Comparison of ENCODE assay signal across 9 mouse cellular contexts in genomic region chr1:74892351-74893133, GRCm38 (mm10). TPM values are rescaled to one million over a fixed set of nuclear protein-coding genes. Genes with fewer than 3 reads are reported as not detected.
DNase-seq lines count a peak whose midpoint lies in the region; ATAC-seq and TF ChIP-seq lines count a peak whose summit lies in the region.
"Had no signal": no experiment of that assay in that cellular context is flagged by ENCODE, and none has a peak within 500 bp of the region (broad histone marks: within the 10 kb centered on the region; RNA-seq: fewer than 3 reads in every experiment).

No protein-coding gene starts in this region.

- no peak for DNase-seq in kidney, postnatal 0 days (ENCODE audit: low spot score)
- DNase-seq in kidney, postnatal 10 days = no peak
- no peak for DNase-seq in stomach, postnatal 0 days (ENCODE audit: low spot score)
- DNase-seq in cerebellum, adult 18-20 months = no peak
- no peak for DNase-seq in right cerebral cortex, postnatal 10 days (ENCODE audit: low spot score in 2 of 2)

- no peak for TF ChIP-seq EP300 in stomach, postnatal 0 days (optimal IDR thresholded peaks at IDR 0.05)

- no peaks in the 10 kb centered on the region for H3K36me3 ChIP-seq in kidney, postnatal 0 days (ENCODE audit: insufficient read depth, low read length)
- H3K36me3 ChIP-seq in forebrain, embryonic 16.5 days (ENCODE audit: control insufficient read depth, insufficient read depth) = no peaks in the 10 kb centered on the region
- no peaks in the 10 kb centered on the region for H3K36me3 ChIP-seq in limb, embryonic 15.5 days
- H3K36me3 ChIP-seq in stomach, postnatal 0 days (ENCODE audit: control insufficient read depth, insufficient read depth, low read length) = no peaks in the 10 kb centered on the region
- H3K36me3 ChIP-seq: liver, embryonic 15.5 days had no signal

- H3K27me3 ChIP-seq in kidney, postnatal 0 days (ENCODE audit: insufficient read depth, low read length) = peaks cover 60% of the 10 kb centered on the region
- H3K27me3 ChIP-seq in forebrain, embryonic 16.5 days (replicated peaks; ENCODE audit: control insufficient read depth, insufficient read depth, low read length) = peaks cover 77% of the 10 kb centered on the region
- peaks cover 93% of the 10 kb centered on the region for H3K27me3 ChIP-seq in limb, embryonic 15.5 days
- peaks cover 13% of the 10 kb centered on the region; the same call in 1 of the 2 replicates for H3K27me3 ChIP-seq in stomach, postnatal 0 days (ENCODE audit: control insufficient read depth, insufficient read depth, low read length)

- H3K4me3 ChIP-seq in kidney, postnatal 0 days (replicated peaks; ENCODE audit: low read depth, low read length) = no peak overlapping the region
- H3K4me3 ChIP-seq in forebrain, embryonic 16.5 days (replicated peaks; ENCODE audit: low read length) = peak overlapping the region; percentile 24
- peak overlapping the region; percentile 2; the same call in 1 of the 2 replicates for H3K4me3 ChIP-seq in limb, embryonic 15.5 days
- H3K4me3 ChIP-seq in stomach, postnatal 0 days (ENCODE audit: low read depth, low read length) = no peak overlapping the region
- H3K4me3 ChIP-seq: liver, embryonic 15.5 days had no signal

- WGBS in kidney, postnatal 0 days = 3% methylated on average over 39 of the region's 39 CpGs
- under 1% methylated on average over 39 of the region's 39 CpGs for WGBS in forebrain, embryonic 16.5 days
- 2% methylated on average over 39 of the region's 39 CpGs for WGBS in limb, embryonic 15.5 days
- WGBS in stomach, postnatal 0 days = 3% methylated on average over 39 of the region's 39 CpGs

- H3K9me3 ChIP-seq in kidney, postnatal 0 days (replicated peaks; ENCODE audit: low read length) = no peaks in the 10 kb centered on the region
- H3K9me3 ChIP-seq in forebrain, embryonic 16.5 days (ENCODE audit: control insufficient read depth, low read length) = no peaks in the 10 kb centered on the region
- H3K9me3 ChIP-seq in limb, embryonic 15.5 days = no peaks in the 10 kb centered on the region
- H3K9me3 ChIP-seq in stomach, postnatal 0 days (ENCODE audit: control insufficient read depth, low read length) = no peaks in the 10 kb centered on the region
- H3K9me3 ChIP-seq: liver, embryonic 15.5 days had no signal

- no peak for ATAC-seq in kidney, postnatal 0 days (replicated peaks; ENCODE audit: low FRiP score, low read depth)
- ATAC-seq in forebrain, embryonic 16.5 days = peak; percentile 26
- no peak for ATAC-seq in limb, embryonic 15.5 days (ENCODE audit: insufficient number of reproducible peaks, low FRiP score, low TSS enrichment, low read depth)
- no peak for ATAC-seq in stomach, postnatal 0 days (ENCODE audit: low FRiP score, low TSS enrichment)

- no peak overlapping the region for H3K27ac ChIP-seq in kidney, postnatal 0 days
- no peak overlapping the region for H3K27ac ChIP-seq in forebrain, embryonic 16.5 days (ENCODE audit: low read length)
- H3K27ac ChIP-seq in limb, embryonic 15.5 days = no peak overlapping the region
- no peak overlapping the region for H3K27ac ChIP-seq in stomach, postnatal 0 days (replicated peaks)
- H3K27ac ChIP-seq: liver, embryonic 15.5 days had no signal

- no peak for TF ChIP-seq CTCF in kidney, postnatal 0 days (IDR thresholded peaks at IDR 0.05; ENCODE audit: low read depth)
- TF ChIP-seq CTCF in stomach, postnatal 0 days (IDR thresholded peaks at IDR 0.05; ENCODE audit: low read depth) = no peak

- H3K4me2 ChIP-seq in kidney, postnatal 0 days (ENCODE audit: low read length) = 0 out of 2 replicates have a peak overlapping the region, but pooled peaks have one; percentile 13
- peak overlapping the region; percentile 35 for H3K4me2 ChIP-seq in forebrain, embryonic 16.5 days (ENCODE audit: low read length)
- H3K4me2 ChIP-seq in limb, embryonic 15.5 days = no peak overlapping the region
- peak overlapping the region; percentile 14; the same call in 1 of the 2 replicates for H3K4me2 ChIP-seq in stomach, postnatal 0 days (replicated peaks; ENCODE audit: low read depth)
- H3K4me2 ChIP-seq: liver, embryonic 15.5 days had no signal

- no peak overlapping the region for H3K9ac ChIP-seq in kidney, postnatal 0 days (ENCODE audit: low read depth, low read length)
- no peak overlapping the region for H3K9ac ChIP-seq in forebrain, embryonic 16.5 days (replicated peaks; ENCODE audit: low read depth, low read length)
- H3K9ac ChIP-seq in limb, embryonic 15.5 days = no peak overlapping the region
- H3K9ac ChIP-seq in stomach, postnatal 0 days (ENCODE audit: low read length) = no peak overlapping the region
- H3K9ac ChIP-seq: liver, embryonic 15.5 days had no signal

- no peaks in the 10 kb centered on the region for H3K4me1 ChIP-seq in kidney, postnatal 0 days (replicated peaks; ENCODE audit: insufficient read depth, low read length)
- H3K4me1 ChIP-seq in forebrain, embryonic 16.5 days (replicated peaks; ENCODE audit: control insufficient read depth, insufficient read depth, low read length) = peaks cover 7% of the 10 kb centered on the region
- H3K4me1 ChIP-seq in limb, embryonic 15.5 days = peaks cover 8% of the 10 kb centered on the region; the same call in 1 of the 2 replicates
- no peaks in the 10 kb centered on the region for H3K4me1 ChIP-seq in stomach, postnatal 0 days (replicated peaks; ENCODE audit: control insufficient read depth, insufficient read depth)
- H3K4me1 ChIP-seq: liver, embryonic 15.5 days had no signal

RNA-seq across cellular contexts. Expression of gene Cryba2, which starts 0.4 kb away (rescaled TPM):
- polyA plus RNA-seq in kidney, postnatal 0 days (2015; fragmentation: Nextera tagmentation; extraction: Ambion mirVana) = not detected in 2 replicates
- not detected in 2 replicates for polyA plus RNA-seq in forebrain, embryonic 16.5 days (2015; fragmentation: Nextera tagmentation; extraction: Ambion mirVana)
- polyA plus RNA-seq in limb, embryonic 15.5 days (2015; fragmentation: Nextera tagmentation; extraction: Ambion mirVana) = 0.28 TPM in 1 of 2 replicates, not detected in the other
- 0.50 and 0.93 TPM in 2 replicates for polyA plus RNA-seq in stomach, postnatal 0 days (2015; fragmentation: Nextera tagmentation; extraction: Ambion mirVana)
- polyA plus RNA-seq: liver, embryonic 15.5 days had no signal

RNA-seq across cellular contexts. Expression of gene Fev, which starts 7.3 kb away (rescaled TPM):
- polyA plus RNA-seq in kidney, postnatal 0 days (2015; fragmentation: Nextera tagmentation; extraction: Ambion mirVana) = 0.14 and 0.20 TPM in 2 replicates
- not detected in 2 replicates for polyA plus RNA-seq in forebrain, embryonic 16.5 days (2015; fragmentation: Nextera tagmentation; extraction: Ambion mirVana)
- 0.17 TPM in 1 of 2 replicates, not detected in the other for polyA plus RNA-seq in limb, embryonic 15.5 days (2015; fragmentation: Nextera tagmentation; extraction: Ambion mirVana)
- 0.22 and 0.31 TPM in 2 replicates for polyA plus RNA-seq in stomach, postnatal 0 days (2015; fragmentation: Nextera tagmentation; extraction: Ambion mirVana)
- polyA plus RNA-seq: frontal cortex, adult 2 months had no signal

RNA-seq across cellular contexts. Expression of gene Cdk5r2, which starts 37.8 kb away (rescaled TPM):
- polyA plus RNA-seq in kidney, postnatal 0 days (2015; fragmentation: Nextera tagmentation; extraction: Ambion mirVana) = not detected in 2 replicates
- polyA plus RNA-seq in forebrain, embryonic 16.5 days (2015; fragmentation: Nextera tagmentation; extraction: Ambion mirVana) = 2.2 and 2.8 TPM in 2 replicates
- polyA plus RNA-seq in limb, embryonic 15.5 days (2015; fragmentation: Nextera tagmentation; extraction: Ambion mirVana) = not detected in 2 replicates
- polyA plus RNA-seq in stomach, postnatal 0 days (2015; fragmentation: Nextera tagmentation; extraction: Ambion mirVana) = 0.12 and 0.19 TPM in 2 replicates
- polyA plus RNA-seq: liver, embryonic 15.5 days had no signal

RNA-seq across cellular contexts. Expression of gene Cfap65, which starts 42.9 kb away (rescaled TPM):
- polyA plus RNA-seq in kidney, postnatal 0 days (2015; fragmentation: Nextera tagmentation; extraction: Ambion mirVana) = 0.08 TPM in 2 replicates
- polyA plus RNA-seq in forebrain, embryonic 16.5 days (2015; fragmentation: Nextera tagmentation; extraction: Ambion mirVana) = 0.39 and 0.45 TPM in 2 replicates
- not detected in 2 replicates for polyA plus RNA-seq in limb, embryonic 15.5 days (2015; fragmentation: Nextera tagmentation; extraction: Ambion mirVana)
- polyA plus RNA-seq in stomach, postnatal 0 days (2015; fragmentation: Nextera tagmentation; extraction: Ambion mirVana) = 0.04 TPM in 1 of 2 replicates, not detected in the other
- polyA plus RNA-seq: liver, embryonic 15.5 days had no signal

RNA-seq across cellular contexts. Expression of gene Ihh, which starts 58.9 kb away (rescaled TPM):
- polyA plus RNA-seq in kidney, postnatal 0 days (2015; fragmentation: Nextera tagmentation; extraction: Ambion mirVana) = 6.3 and 6.9 TPM in 2 replicates
- 0.16 TPM in 2 replicates for polyA plus RNA-seq in forebrain, embryonic 16.5 days (2015; fragmentation: Nextera tagmentation; extraction: Ambion mirVana)
- 4.8 and 8.2 TPM in 2 replicates for polyA plus RNA-seq in limb, embryonic 15.5 days (2015; fragmentation: Nextera tagmentation; extraction: Ambion mirVana)
- polyA plus RNA-seq in stomach, postnatal 0 days (2015; fragmentation: Nextera tagmentation; extraction: Ambion mirVana) = 25.1 and 25.8 TPM in 2 replicates

Comparison
In these comparisons a context has a peak if more than half of its experiments do, and no peak if none do; other contexts are left out.
1. H3K4me3 ChIP-seq: peak in forebrain, embryonic 16.5 days (single experiment) and limb, embryonic 15.5 days (single experiment); none in kidney, postnatal 0 days (single experiment) and stomach, postnatal 0 days (single experiment).